Mouse (Mus musculus) skeletal muscle tissue, postnatal 0 days (tissue): ENCODE results near the gene A030014E15Rik. TPM values are rescaled to one million over a fixed set of nuclear protein-coding genes. Genes with fewer than 3 reads are reported as not detected.

ENCODE experiments used
- polyA plus RNA-seq: library from polyadenylated mRNA; unstranded; fragments of >200 nt; fragmentation: Nextera tagmentation; extraction: Ambion mirVana; gene quantifications from 2 replicates; pipeline ENCODE4 v1.2.1, GENCODE M21; 2015

Gene A030014E15Rik
- not detected in 2 replicates for polyA plus RNA-seq

DNA sequence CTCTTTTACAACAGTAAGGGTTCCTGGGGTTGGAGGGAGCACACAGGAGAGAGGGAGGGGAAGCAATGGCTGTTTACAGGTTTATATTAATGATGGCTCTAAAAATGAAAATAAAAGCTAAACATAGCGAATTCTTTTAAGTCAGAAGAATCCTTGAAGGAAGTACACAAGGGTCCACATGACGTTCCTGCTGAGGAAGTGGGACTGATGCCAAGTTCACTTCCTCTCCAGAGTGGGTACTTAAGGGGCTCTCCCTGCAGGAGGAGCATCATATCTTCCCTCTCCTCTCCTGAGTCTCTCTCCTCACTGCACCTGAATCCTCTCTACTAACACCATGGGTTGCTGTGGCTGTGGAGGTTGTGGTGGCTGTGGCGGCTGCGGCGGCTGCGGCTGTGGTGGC, at the start of gene A030014E15Rik:
A030014E15Rik (plus strand) TSS at position 268 of the 400 bp plus-strand sequence.

DNA sequence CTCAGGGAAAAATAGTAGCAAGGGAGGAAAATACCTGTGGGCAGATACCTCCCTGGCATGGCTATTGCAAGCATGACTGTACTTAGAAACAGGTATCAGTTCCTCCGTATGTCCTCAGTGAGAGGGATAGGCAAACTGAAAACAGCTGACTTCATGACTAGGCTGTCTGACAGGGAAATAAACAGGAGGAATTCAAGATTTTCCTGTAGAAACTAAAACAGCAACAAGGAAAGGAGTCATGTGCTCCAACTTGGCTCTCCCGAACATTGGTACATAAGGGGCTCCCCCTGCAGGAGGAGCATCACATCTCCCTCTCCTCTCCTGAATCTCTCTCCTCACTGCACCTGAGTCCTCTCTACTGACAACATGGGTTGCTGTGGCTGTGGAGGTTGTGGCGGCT, 11.7 kb upstream of the A030014E15Rik start, which contains the start of gene A030005L19Rik:
A030005L19Rik (plus strand) TSS at position 301 of the 400 bp plus-strand sequence.

DNA sequence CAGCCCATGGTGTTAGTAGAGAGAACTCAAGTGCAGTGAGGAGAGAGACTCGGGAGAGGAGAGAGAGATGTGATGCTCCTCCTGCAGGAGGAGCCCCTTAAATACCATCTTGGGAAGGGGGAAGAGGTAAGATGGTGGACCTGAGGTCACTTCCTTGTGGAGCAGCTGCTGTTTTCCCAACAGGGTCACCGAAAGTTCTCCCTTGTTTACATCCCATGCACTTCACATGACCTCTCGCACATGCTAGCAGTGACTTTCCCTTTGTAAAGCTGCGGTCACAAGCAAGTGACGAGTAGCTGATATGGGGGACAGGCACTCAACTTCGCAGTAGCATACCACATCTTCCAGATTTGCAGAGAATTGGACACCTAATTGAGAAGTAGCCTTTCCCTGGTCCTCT, 6.6 kb downstream of the A030014E15Rik start, which contains the start of gene Gm6217:
Gm6217 (minus strand) TSS at position 74 of the 400 bp plus-strand sequence.

DNA sequence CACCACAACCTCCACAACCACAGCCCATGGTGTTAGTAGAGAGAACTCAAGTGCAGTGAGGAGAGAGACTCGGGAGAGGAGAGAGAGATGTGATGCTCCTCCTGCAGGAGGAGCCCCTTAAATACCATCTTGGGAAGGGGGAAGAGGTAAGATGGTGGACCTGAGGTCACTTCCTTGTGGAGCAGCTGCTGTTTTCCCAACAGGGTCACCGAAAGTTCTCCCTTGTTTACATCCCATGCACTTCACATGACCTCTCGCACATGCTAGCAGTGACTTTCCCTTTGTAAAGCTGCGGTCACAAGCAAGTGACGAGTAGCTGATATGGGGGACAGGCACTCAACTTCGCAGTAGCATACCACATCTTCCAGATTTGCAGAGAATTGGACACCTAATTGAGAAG, 18.6 kb downstream of the A030014E15Rik start, which contains the start of gene A030003K21Rik:
A030003K21Rik (minus strand) TSS at position 94 of the 400 bp plus-strand sequence.

DNA sequence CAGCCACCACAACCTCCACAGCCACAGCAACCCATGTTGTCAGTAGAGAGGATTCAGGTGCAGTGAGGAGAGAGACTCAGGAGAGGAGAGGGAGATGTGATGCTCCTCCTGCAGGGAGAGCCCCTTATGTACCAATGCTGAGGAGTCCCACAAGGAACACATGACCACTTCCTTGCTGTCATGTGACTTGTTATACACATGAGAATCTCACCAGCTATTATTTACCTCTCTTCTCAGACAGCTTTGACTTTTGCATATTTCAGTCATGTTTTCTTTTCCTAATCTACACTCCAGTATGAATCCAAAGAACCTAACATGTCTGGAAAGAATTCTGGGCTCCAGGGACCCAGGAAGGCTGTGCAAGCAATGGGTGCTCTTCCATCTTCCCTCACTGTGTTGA, 31.2 kb downstream of the A030014E15Rik start, which contains the start of gene Gm7544:
Gm7544 (minus strand) TSS at position 101 of the 400 bp plus-strand sequence.

DNA sequence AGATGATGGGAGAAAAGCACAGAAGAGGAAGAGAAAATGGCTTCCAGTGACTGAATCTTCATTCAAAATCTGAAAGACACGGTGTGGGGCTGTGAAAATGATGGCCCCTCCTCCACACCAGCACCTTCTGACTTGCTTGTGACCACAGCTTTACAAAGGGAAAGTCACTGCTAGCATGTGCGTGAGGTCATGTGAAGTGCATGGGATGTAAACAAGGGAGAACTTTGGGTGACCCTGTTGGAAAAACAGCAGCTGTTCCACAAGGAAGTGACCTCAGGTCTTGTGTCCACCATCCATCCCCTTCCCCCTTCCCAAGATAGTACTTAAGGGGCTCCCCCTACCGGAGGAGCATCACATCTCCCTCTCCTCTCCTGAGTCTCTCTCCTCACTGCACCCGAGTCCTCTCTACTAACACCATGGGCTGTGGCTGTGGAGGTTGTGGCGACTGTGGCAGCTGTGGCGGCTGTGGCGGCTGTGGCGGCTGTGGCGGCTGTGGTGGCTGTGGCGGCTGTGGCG, 35.2 kb downstream of the A030014E15Rik start, which contains the start of gene Gm47955:
Gm47955 (plus strand) TSS at position 417 of the 516 bp plus-strand sequence.

Other genes with a start within 250 kb of the A030014E15Rik start
- gene Mff, start 200.0 kb upstream of the A030014E15Rik start, polyA plus RNA-seq = 208 and 210 TPM in 2 replicates
- not detected in 2 replicates for gene Tm4sf20, start 156.5 kb upstream of the A030014E15Rik start, polyA plus RNA-seq
- not detected in 2 replicates for gene Gm47791, start 153.7 kb upstream of the A030014E15Rik start, polyA plus RNA-seq
- 12.4 and 14.5 TPM in 2 replicates for gene Agfg1, start 85.4 kb upstream of the A030014E15Rik start, polyA plus RNA-seq
- not detected in 2 replicates for gene A030005L19Rik, start 11.6 kb upstream of the A030014E15Rik start, polyA plus RNA-seq
- gene Gm6217, start 6.5 kb downstream of the A030014E15Rik start, polyA plus RNA-seq = not detected in 2 replicates
- not detected in 2 replicates for gene A030003K21Rik, start 18.5 kb downstream of the A030014E15Rik start, polyA plus RNA-seq
- gene Gm7544, start 31.1 kb downstream of the A030014E15Rik start, polyA plus RNA-seq = not detected in 2 replicates
- gene Gm47955, start 35.4 kb downstream of the A030014E15Rik start, polyA plus RNA-seq = not detected in 2 replicates
- gene Gm47959, start 75.6 kb downstream of the A030014E15Rik start, polyA plus RNA-seq = not detected in 2 replicates
- gene Slc19a3, start 113.5 kb downstream of the A030014E15Rik start, polyA plus RNA-seq = 0.16 and 0.41 TPM in 2 replicates
- not detected in 2 replicates for gene Krtap28-10, start 117.6 kb downstream of the A030014E15Rik start, polyA plus RNA-seq
- gene Gm47969, start 120.0 kb downstream of the A030014E15Rik start, polyA plus RNA-seq = not detected in 2 replicates
- not detected in 2 replicates for gene A030005K14Rik, start 134.5 kb downstream of the A030014E15Rik start, polyA plus RNA-seq
- gene Krtap28-13, start 136.0 kb downstream of the A030014E15Rik start, polyA plus RNA-seq = 0.13 TPM in 1 of 2 replicates, not detected in the other
- gene Ccl20, start 191.8 kb downstream of the A030014E15Rik start, polyA plus RNA-seq = not detected in 2 replicates
- not detected in 2 replicates for gene Daw1, start 234.8 kb downstream of the A030014E15Rik start, polyA plus RNA-seq